Mouse (Mus musculus) cerebellum, adult 2 months (tissue): ENCODE measurements around the gene 2900026A02Rik. TPM values are rescaled to one million over a fixed set of nuclear protein-coding genes. Genes with fewer than 3 reads are reported as not detected.

Experiments used
- DNase-seq, 2 experiments: peaks; one replicate each; pipeline ENCODE4 v3.0.0; 2021
- H3K27ac ChIP-seq: fragments of 200-500 bp; 2 replicates; pipeline ENCODE4 v1.5.1; 2012; ENCODE audit warnings: low read length, control low read depth, inconsistent platforms; ENCODE audit not compliant: insufficient read depth
- H3K27me3 ChIP-seq: fragments of 200-500 bp; 2 replicates; pipeline ENCODE4 v1.6.1; 2012; ENCODE audit warnings: inconsistent platforms, mild to moderate bottlenecking, low read length, moderate library complexity; ENCODE audit not compliant: control insufficient read depth, insufficient read depth
- H3K4me1 ChIP-seq: fragments of 200-500 bp; 2 replicates; pipeline ENCODE4 v1.6.1; 2011; ENCODE audit warnings: low read length; ENCODE audit not compliant: control insufficient read depth, insufficient read depth
- H3K4me3 ChIP-seq: fragments of 200-500 bp; replicated peaks from 2 replicates; pipeline ENCODE3; 2011; ENCODE audit warnings: mild to moderate bottlenecking, low read depth, low read length, control low read depth; ENCODE audit not compliant: insufficient read depth
- CTCF ChIP-seq: fragments of 200-500 bp; IDR thresholded peaks from 2 replicates; pipeline ENCODE4 v1.5.1; 2011; ENCODE audit warnings: low read depth, mild to moderate bottlenecking, control low read depth, low read length, moderate library complexity, borderline replicate concordance; ENCODE audit not compliant: insufficient read depth
- POLR2A ChIP-seq: fragments of 200-500 bp; IDR thresholded peaks from 2 replicates; pipeline ENCODE4 v1.6.1; 2011; ENCODE audit warnings: low read length, control low read depth, borderline replicate concordance; ENCODE audit not compliant: insufficient read depth
- WGBS: fragments of 180-500 bp; shearing (Covaris S2); methylation state at CpG from one replicate; pipeline ENCODE4 v1.1.7; 2018; 5-methylcytosine and 5-hydroxymethylcytosine counted together
- polyA plus RNA-seq: library from polyadenylated mRNA; depleted of rRNA; stranded (reverse); fragments of >200 nt; gene quantifications from 2 replicates; pipeline ENCODE4 v1.2.3, GENCODE M21; 2012; rRNA removed

The 2900026A02Rik gene
- 4.9 and 5.2 TPM in 2 replicates for polyA plus RNA-seq

- Histone ChIP-seq H3K4me1 (no peaks in the 10 kb centered on the region), H3K27me3 (no peaks in the 10 kb centered on the region), H3K4me3 (peak within 1 kb of the TSS; percentile 43), H3K27ac (no peak within 1 kb of the TSS)
- 8% methylated on average over 59 of the region's 62 CpGs for WGBS
- TF ChIP-seq POLR2A (no peak), CTCF (peak; percentile 42; the same call in 1 of the 2 replicates)
- peak; percentile 48 to 50 for DNase-seq
Measured at GRCm38 (mm10) chr5:113221147-113221865, at the start of gene 2900026A02Rik. Gene 2900026A02Rik, minus strand, starts transcription at chr5:113221236.

GRCm38 (mm10) chr5:113270043-113270442, 49.0 kb upstream of the 2900026A02Rik start:
- H3K27me3 ChIP-seq, result no peaks in the 10 kb centered on the region
- peaks cover 7% of the 10 kb centered on the region; the same call in 1 of the 2 replicates for H3K4me1 ChIP-seq
- no peak overlapping the region for H3K4me3 ChIP-seq
- TF ChIP-seq POLR2A (no peak), CTCF (peak; percentile 45; the same call in 1 of the 2 replicates)
- WGBS, result 80% methylated on average over 3 of the region's 3 CpGs
- H3K27ac ChIP-seq, result no peak overlapping the region
- DNase-seq, result no peak

- H3K27me3 ChIP-seq, result no peaks in the 10 kb centered on the region
- H3K27ac ChIP-seq, result no peak overlapping the region
- TF ChIP-seq CTCF (no peak), POLR2A (no peak)
- H3K4me3 ChIP-seq, result no peak overlapping the region
- H3K4me1 ChIP-seq, result peaks cover 7% of the 10 kb centered on the region; the same call in 1 of the 2 replicates
- no peak for DNase-seq
Measured at GRCm38 (mm10) chr5:113268246-113268645, 47.2 kb upstream of the 2900026A02Rik start.

- WGBS, result 84% methylated on average over 8 of the region's 8 CpGs
- no peak for DNase-seq
Measured at GRCm38 (mm10) chr5:113265637-113266036, 44.6 kb upstream of the 2900026A02Rik start.

GRCm38 (mm10) chr5:113250806-113251205, 29.8 kb upstream of the 2900026A02Rik start:
- H3K4me3 ChIP-seq, result no peak overlapping the region
- H3K4me1 ChIP-seq, result no peaks in the 10 kb centered on the region
- no peaks in the 10 kb centered on the region for H3K27me3 ChIP-seq
- WGBS, result 91% methylated on average over 11 of the region's 11 CpGs
- H3K27ac ChIP-seq, result no peak overlapping the region
- no peak for DNase-seq
- TF ChIP-seq POLR2A, result no peak
- no peak for TF ChIP-seq CTCF

More at GRCm38 (mm10) chr5:113265637-113266036, 44.6 kb upstream of the 2900026A02Rik start:
- no peak overlapping the region for H3K27ac ChIP-seq
- no peak overlapping the region for H3K4me3 ChIP-seq
- TF ChIP-seq POLR2A (no peak), CTCF (no peak)
- H3K27me3 ChIP-seq, result no peaks in the 10 kb centered on the region
- no peaks in the 10 kb centered on the region for H3K4me1 ChIP-seq

- Histone ChIP-seq H3K27ac (no peak overlapping the region), H3K4me1 (no peaks in the 10 kb centered on the region), H3K27me3 (no peaks in the 10 kb centered on the region), H3K4me3 (no peak overlapping the region)
- TF ChIP-seq POLR2A (no peak), CTCF (no peak)
- peak in 1 of 2 experiments; percentile 24 for DNase-seq
- 61% methylated on average over 8 of the region's 8 CpGs for WGBS
Measured at GRCm38 (mm10) chr5:113249263-113249930, 28.4 kb upstream of the 2900026A02Rik start.

- Histone ChIP-seq H3K4me3 (no peak overlapping the region), H3K27ac (no peak overlapping the region), H3K4me1 (no peaks in the 10 kb centered on the region), H3K27me3 (no peaks in the 10 kb centered on the region)
- TF ChIP-seq POLR2A (no peak), CTCF (no peak)
- DNase-seq, result no peak
- 86% methylated on average over 5 of the region's 5 CpGs for whole genome bisulfite sequencing
Measured at GRCm38 (mm10) chr5:113230196-113230595, 9.2 kb upstream of the 2900026A02Rik start.
